Mouse (Mus musculus): ENCODE results near the gene Wfdc18. TPM values are rescaled to one million over a fixed set of nuclear protein-coding genes. Genes with fewer than 3 reads are reported as not detected.

The Wfdc18 gene
- total RNA-seq, 1 experiment: not detected

DNA sequence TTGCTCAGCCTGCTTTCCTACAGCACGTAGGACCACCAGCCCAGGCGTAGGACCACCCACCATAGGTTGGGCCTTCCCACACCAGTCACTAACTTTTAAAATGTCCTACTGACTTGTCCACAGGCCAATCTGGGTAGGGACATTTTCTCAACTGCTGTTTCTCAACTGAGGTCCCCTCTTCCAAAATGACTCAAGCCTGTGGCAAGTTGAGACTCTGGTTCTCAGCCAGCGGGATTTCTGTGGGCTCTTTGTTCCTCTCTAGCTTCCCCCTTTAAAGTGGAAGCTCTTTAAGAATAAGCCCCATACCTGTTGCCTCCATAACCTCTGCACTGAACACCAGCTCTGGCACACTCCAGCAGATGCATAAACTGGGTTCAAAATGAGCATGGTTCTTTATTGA is 34.7 kb downstream of the Wfdc18 start:
- Histone ChIP-seq H3K4me1 (ENCODE audit: control insufficient read depth in 2 of 2, insufficient read depth in 2 of 2, low read length in 2 of 2, poor library complexity in 1 of 2) (no peaks in the 10 kb centered on the region), H3K27ac (ENCODE audit: insufficient read depth, low read depth, low read length, poor library complexity, severe bottlenecking) (no peak overlapping the region), H3K4me3 (ENCODE audit: insufficient read depth in 1 of 2, low read depth in 1 of 2, low read length in 2 of 2, poor library complexity in 1 of 2, severe bottlenecking in 1 of 2) (no peak overlapping the region), H3K9ac (ENCODE audit: insufficient read depth, low read depth, low read length, poor library complexity, severe bottlenecking) (no peak overlapping the region), H3K36me3 (ENCODE audit: control insufficient read depth, insufficient read depth, low read length, poor library complexity, severe bottlenecking) (no peaks in the 10 kb centered on the region), H3K9me3 (ENCODE audit: control insufficient read depth, insufficient read depth, low read depth, low read length) (no peaks in the 10 kb centered on the region)
- in situ Hi-C loops (cut with MboI; ENCODE audit: low sequenced_read_pairs in 2 of 2, unreplicated experiment in 2 of 2): loop anchor here in 1 of 2 experiments (25.0 kb wide), 1 partner anchor 181 kb away; no protein-coding TSS in a partner anchor
- no peak for DNase-seq (ENCODE audit: low read depth, low spot score)
- TF ChIP-seq CHD2 (IDR thresholded peaks at IDR 0.05; ENCODE audit: low read depth, low read length) (no peak), ZNF384 (IDR thresholded peaks at IDR 0.05; ENCODE audit: low read depth, low read length) (no peak), HCFC1 (IDR thresholded peaks at IDR 0.05; ENCODE audit: borderline replicate concordance, insufficient read depth, low read length) (no peak), MAFK (IDR thresholded peaks at IDR 0.05; ENCODE audit: insufficient read depth, low read depth, low read length) (no peak), ZC3H11A (IDR thresholded peaks at IDR 0.05; ENCODE audit: borderline replicate concordance, low read depth, low read length) (no peak)

DNA sequence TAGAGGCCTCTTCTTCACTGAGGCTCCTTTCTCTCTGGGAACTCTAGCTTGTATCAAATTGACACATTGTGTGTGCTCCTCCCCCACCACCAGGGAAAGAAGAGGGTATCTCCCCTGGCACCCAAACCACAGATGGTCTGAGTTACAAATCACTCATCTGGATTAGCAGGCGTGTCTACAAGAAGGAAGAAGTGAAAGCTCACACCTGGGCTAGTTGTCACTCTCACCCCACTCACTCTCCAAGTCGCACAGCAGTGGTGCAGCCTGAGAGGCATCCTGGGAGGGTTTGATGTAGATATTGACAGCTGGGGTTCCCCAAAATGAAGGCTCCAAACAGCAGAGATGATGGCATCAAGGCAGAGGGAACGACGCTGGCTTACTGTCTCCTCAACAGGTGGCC is 37.3 kb downstream of the Wfdc18 start:
- Histone ChIP-seq H3K4me1 (ENCODE audit: control insufficient read depth in 2 of 2, insufficient read depth in 2 of 2, low read length in 2 of 2, poor library complexity in 1 of 2) (no peaks in the 10 kb centered on the region), H3K9ac (ENCODE audit: insufficient read depth, low read depth, low read length, poor library complexity, severe bottlenecking) (no peak overlapping the region), H3K9me3 (ENCODE audit: control insufficient read depth, insufficient read depth, low read depth, low read length) (no peaks in the 10 kb centered on the region), H3K27ac (ENCODE audit: insufficient read depth, low read depth, low read length, poor library complexity, severe bottlenecking) (no peak overlapping the region), H3K4me3 (ENCODE audit: insufficient read depth in 1 of 2, low read depth in 1 of 2, low read length in 2 of 2, poor library complexity in 1 of 2, severe bottlenecking in 1 of 2) (no peak overlapping the region), H3K36me3 (ENCODE audit: control insufficient read depth, insufficient read depth, low read length, poor library complexity, severe bottlenecking) (no peaks in the 10 kb centered on the region)
- TF ChIP-seq MAFK (IDR thresholded peaks at IDR 0.05; ENCODE audit: insufficient read depth, low read depth, low read length) (no peak), CHD2 (IDR thresholded peaks at IDR 0.05; ENCODE audit: low read depth, low read length) (no peak), ZNF384 (IDR thresholded peaks at IDR 0.05; ENCODE audit: low read depth, low read length) (no peak), ZC3H11A (IDR thresholded peaks at IDR 0.05; ENCODE audit: borderline replicate concordance, low read depth, low read length) (no peak), HCFC1 (IDR thresholded peaks at IDR 0.05; ENCODE audit: borderline replicate concordance, insufficient read depth, low read length) (no peak)
- DNase-seq (ENCODE audit: low read depth, low spot score): no peak
- in situ Hi-C loops (cut with MboI; ENCODE audit: low sequenced_read_pairs in 2 of 2, unreplicated experiment in 2 of 2): loop anchor here in 1 of 2 experiments (25.0 kb wide), 1 partner anchor 184 kb away; no protein-coding TSS in a partner anchor

DNA sequence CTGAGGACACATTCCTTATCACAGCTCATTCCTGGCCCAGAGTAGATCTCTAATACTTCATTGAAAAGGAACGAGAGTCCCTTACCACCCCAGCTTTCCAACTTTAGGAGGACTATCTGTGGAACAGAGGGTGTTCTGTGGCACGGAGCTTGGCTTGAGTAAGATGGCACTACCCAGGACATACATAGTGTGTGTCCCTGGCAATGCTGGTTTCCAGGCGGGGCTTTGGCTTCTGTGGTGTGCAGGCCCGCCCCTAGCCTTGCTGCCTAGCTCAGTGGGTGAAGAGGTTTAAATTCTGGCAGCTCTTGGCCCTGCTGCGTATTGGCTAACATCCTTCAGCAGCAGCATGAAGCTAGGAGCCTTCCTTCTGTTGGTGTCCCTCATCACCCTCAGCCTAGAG is 37.9 kb downstream of the Wfdc18 start, which contains the start of gene Wfdc21:
Gene Wfdc21, plus strand, starts transcription at position 260 of the 400 bp plus-strand sequence.
- H3K4me1 ChIP-seq (ENCODE audit: control insufficient read depth in 2 of 2, insufficient read depth in 2 of 2, low read length in 2 of 2, poor library complexity in 1 of 2): no peaks in the 10 kb centered on the region
- no peak within 1 kb of the TSS for H3K9ac ChIP-seq (ENCODE audit: insufficient read depth, low read depth, low read length, poor library complexity, severe bottlenecking)
- no peak within 1 kb of the TSS for H3K27ac ChIP-seq (ENCODE audit: insufficient read depth, low read depth, low read length, poor library complexity, severe bottlenecking)
- no peak within 1 kb of the TSS for H3K4me3 ChIP-seq (ENCODE audit: insufficient read depth in 1 of 2, low read depth in 1 of 2, low read length in 2 of 2, poor library complexity in 1 of 2, severe bottlenecking in 1 of 2)
- no peaks in the 10 kb centered on the region for H3K9me3 ChIP-seq (ENCODE audit: control insufficient read depth, insufficient read depth, low read depth, low read length)
- no peak for DNase-seq (ENCODE audit: low read depth, low spot score)
- H3K36me3 ChIP-seq (ENCODE audit: control insufficient read depth, insufficient read depth, low read length, poor library complexity, severe bottlenecking): no peaks in the 10 kb centered on the region
- in situ Hi-C loops (cut with MboI; ENCODE audit: low sequenced_read_pairs in 2 of 2, unreplicated experiment in 2 of 2): loop anchor here in 1 of 2 experiments (25.0 kb wide), 1 partner anchor 184 kb away; no protein-coding TSS in a partner anchor
- TF ChIP-seq ZC3H11A (IDR thresholded peaks at IDR 0.05; ENCODE audit: borderline replicate concordance, low read depth, low read length) (no peak), ZNF384 (IDR thresholded peaks at IDR 0.05; ENCODE audit: low read depth, low read length) (no peak), CHD2 (IDR thresholded peaks at IDR 0.05; ENCODE audit: low read depth, low read length) (no peak), HCFC1 (IDR thresholded peaks at IDR 0.05; ENCODE audit: borderline replicate concordance, insufficient read depth, low read length) (no peak), MAFK (IDR thresholded peaks at IDR 0.05; ENCODE audit: insufficient read depth, low read depth, low read length) (no peak)

DNA sequence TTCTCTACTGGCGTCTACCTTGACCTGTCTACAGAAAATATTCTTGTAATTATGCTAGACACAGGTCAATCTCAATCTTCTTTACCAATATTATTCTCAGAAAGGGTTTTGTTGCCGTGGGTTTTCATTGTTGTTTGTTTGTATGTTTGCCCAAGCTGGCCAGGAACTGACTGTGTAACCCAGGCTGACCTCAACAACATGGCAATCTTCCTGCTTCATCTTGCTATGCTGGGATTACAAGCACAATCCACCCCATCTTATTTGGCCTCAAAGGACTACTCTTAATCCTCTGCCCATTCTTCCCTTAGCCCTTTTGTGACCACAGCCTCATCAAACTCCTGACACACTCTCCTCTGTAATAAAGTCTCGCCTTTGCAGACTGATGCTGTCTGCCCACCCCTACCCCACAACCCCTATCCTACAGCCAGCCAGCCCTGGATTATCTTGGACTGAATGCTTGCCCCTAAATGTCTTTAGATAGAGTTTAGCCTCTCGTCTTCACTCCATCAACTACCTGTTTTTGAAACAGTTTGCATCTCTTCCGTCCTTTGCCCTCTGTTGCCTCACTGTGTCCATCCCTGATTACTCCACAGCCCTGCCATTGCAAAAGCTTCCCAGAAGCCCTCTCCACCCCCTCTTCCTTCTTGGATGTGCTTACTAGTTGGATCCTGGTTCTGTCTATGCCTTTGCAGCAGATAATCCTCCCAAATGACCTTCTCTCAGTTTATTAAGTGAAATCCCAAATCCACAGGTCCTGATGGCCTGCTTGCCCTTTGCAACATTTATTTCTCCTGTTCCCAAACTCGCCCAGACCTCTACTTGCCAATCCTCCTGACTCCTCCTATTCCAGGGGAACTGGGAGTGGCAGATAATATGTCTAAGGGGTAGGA is 38.8 kb downstream of the Wfdc18 start:
- no peak for TF ChIP-seq CHD2 (IDR thresholded peaks at IDR 0.05; ENCODE audit: low read depth, low read length)
- no peak for TF ChIP-seq HCFC1 (IDR thresholded peaks at IDR 0.05; ENCODE audit: borderline replicate concordance, insufficient read depth, low read length)
- TF ChIP-seq ZNF384 (IDR thresholded peaks at IDR 0.05; ENCODE audit: low read depth, low read length): no peak
- no peak for TF ChIP-seq MAFK (IDR thresholded peaks at IDR 0.05; ENCODE audit: insufficient read depth, low read depth, low read length)
- no peak for TF ChIP-seq ZC3H11A (IDR thresholded peaks at IDR 0.05; ENCODE audit: borderline replicate concordance, low read depth, low read length)
- DNase-seq (ENCODE audit: low read depth, low spot score): no peak
- Histone ChIP-seq H3K9ac (ENCODE audit: insufficient read depth, low read depth, low read length, poor library complexity, severe bottlenecking) (no peak overlapping the region), H3K27ac (ENCODE audit: insufficient read depth, low read depth, low read length, poor library complexity, severe bottlenecking) (no peak overlapping the region), H3K9me3 (ENCODE audit: control insufficient read depth, insufficient read depth, low read depth, low read length) (no peaks in the 10 kb centered on the region), H3K4me3 (ENCODE audit: insufficient read depth in 1 of 2, low read depth in 1 of 2, low read length in 2 of 2, poor library complexity in 1 of 2, severe bottlenecking in 1 of 2) (no peak overlapping the region), H3K36me3 (ENCODE audit: control insufficient read depth, insufficient read depth, low read length, poor library complexity, severe bottlenecking) (no peaks in the 10 kb centered on the region), H3K4me1 (ENCODE audit: control insufficient read depth in 2 of 2, insufficient read depth in 2 of 2, low read length in 2 of 2, poor library complexity in 1 of 2) (no peaks in the 10 kb centered on the region)
- in situ Hi-C loops (cut with MboI; ENCODE audit: low sequenced_read_pairs in 2 of 2, unreplicated experiment in 2 of 2): loop anchor here in 1 of 2 experiments (25.0 kb wide), 1 partner anchor 185 kb away; no protein-coding TSS in a partner anchor

All from ES-E14 (cell line).